Mouse (Mus musculus): ENCODE results near the gene 4921509C19Rik. TPM values are rescaled to one million over a fixed set of nuclear protein-coding genes. Genes with fewer than 3 reads are reported as not detected.
"Not testable (repeated sequence)": the region's sequence is repeated elsewhere in the genome, so short reads cannot be mapped to it uniquely, and the experiment has no call there.

Gene 4921509C19Rik
- total RNA-seq (2021) (not detected), polyA plus RNA-seq (2012; rRNA removed) (not detected in 2 replicates)
- long read RNA-seq, result 0 reads

- not testable (repeated sequence) for DNase-seq
Observed at GRCm38 (mm10) chr2:151476053-151476452, at the start of gene 4921509C19Rik. Gene 4921509C19Rik, minus strand, starts transcription at chr2:151476153.

GRCm38 (mm10) chr2:151525520-151525919, 49.6 kb upstream of the 4921509C19Rik start:
- no peak for DNase-seq

- DNase-seq, result no peak
Observed at GRCm38 (mm10) chr2:151524324-151525041, 48.5 kb upstream of the 4921509C19Rik start.

GRCm38 (mm10) chr2:151519000-151519399, 43.0 kb upstream of the 4921509C19Rik start:
- DNase-seq, result no peak

GRCm38 (mm10) chr2:151513525-151514285, 37.8 kb upstream of the 4921509C19Rik start:
- no peak for DNase-seq

- peak; percentile 46 for DNase-seq
Observed at GRCm38 (mm10) chr2:151512199-151512598, 36.2 kb upstream of the 4921509C19Rik start.

GRCm38 (mm10) chr2:151504226-151504625, 28.3 kb upstream of the 4921509C19Rik start:
- no peak for DNase-seq

- DNase-seq, result no peak
Observed at GRCm38 (mm10) chr2:151500442-151501007, 24.6 kb upstream of the 4921509C19Rik start.

- no peak for DNase-seq
Observed at GRCm38 (mm10) chr2:151498358-151498757, 22.4 kb upstream of the 4921509C19Rik start.

- peak; percentile 96 for DNase-seq
Observed at GRCm38 (mm10) chr2:151494035-151494803, 18.3 kb upstream of the 4921509C19Rik start, which contains the start of gene Nsfl1c. Gene Nsfl1c, plus strand, starts transcription at chr2:151494182.

- DNase-seq, result no peak
Observed at GRCm38 (mm10) chr2:151486496-151486895, 10.5 kb upstream of the 4921509C19Rik start.

GRCm38 (mm10) chr2:151434971-151435370, 41.0 kb downstream of the 4921509C19Rik start:
- peak; percentile 58 for DNase-seq

GRCm38 (mm10) chr2:151434203-151434602, 41.8 kb downstream of the 4921509C19Rik start:
- DNase-seq, result not testable (repeated sequence)

Other genes with a start within 250 kb of the 4921509C19Rik start
- gene Nsfl1c, start 18.0 kb upstream of the 4921509C19Rik start, total RNA-seq (2021), result 100 to 1,000 TPM; 139 to 162 TPM
- 26.8 and 35.2 TPM in 2 replicates for gene Nsfl1c, start 18.0 kb upstream of the 4921509C19Rik start, polyA plus RNA-seq (2012; rRNA removed)
- 100 to 1,000 TPM; 226 to 292 TPM for gene Fkbp1a, start 66.3 kb upstream of the 4921509C19Rik start, total RNA-seq (2021)
- 80.0 and 99.4 TPM in 2 replicates for gene Fkbp1a, start 66.3 kb upstream of the 4921509C19Rik start, polyA plus RNA-seq (2012; rRNA removed)
- gene Sdcbp2, start 96.5 kb upstream of the 4921509C19Rik start, total RNA-seq (2021), result 1 to 10 TPM in 1 of 2 experiments, under 1 TPM in 1; 0.81 to 1.2 TPM
- 0.47 and 0.57 TPM in 2 replicates for gene Sdcbp2, start 96.5 kb upstream of the 4921509C19Rik start, polyA plus RNA-seq (2012; rRNA removed)
- 10 to 100 TPM; 11.5 to 19.6 TPM for gene Snph, start 156.4 kb upstream of the 4921509C19Rik start, total RNA-seq (2021)
- gene Snph, start 156.4 kb upstream of the 4921509C19Rik start, polyA plus RNA-seq (2012; rRNA removed), result 5.2 and 10.2 TPM in 2 replicates
- not detected for gene Rad21l, start 192.4 kb upstream of the 4921509C19Rik start, total RNA-seq (2021)
- gene Rad21l, start 192.4 kb upstream of the 4921509C19Rik start, polyA plus RNA-seq (2012; rRNA removed), result not detected in 2 replicates
- gene Tmem74b, start 225.9 kb upstream of the 4921509C19Rik start, total RNA-seq (2021), result 1 to 10 TPM in 1 of 2 experiments, under 1 TPM in 1; 0.35 to 1.1 TPM
- gene Tmem74b, start 225.9 kb upstream of the 4921509C19Rik start, polyA plus RNA-seq (2012; rRNA removed), result 1.2 and 1.8 TPM in 2 replicates

Data from adrenal gland, adult 2 months (tissue).